Mouse (Mus musculus) layer of hippocampus, adult 11-12 months (tissue): ENCODE data around the gene Pygb.

Experiments used
- DNase-seq: peaks from one replicate; pipeline ENCODE4 v3.0.0; 2022; ENCODE audit warnings: low spot score

Pygb gene

DNA sequence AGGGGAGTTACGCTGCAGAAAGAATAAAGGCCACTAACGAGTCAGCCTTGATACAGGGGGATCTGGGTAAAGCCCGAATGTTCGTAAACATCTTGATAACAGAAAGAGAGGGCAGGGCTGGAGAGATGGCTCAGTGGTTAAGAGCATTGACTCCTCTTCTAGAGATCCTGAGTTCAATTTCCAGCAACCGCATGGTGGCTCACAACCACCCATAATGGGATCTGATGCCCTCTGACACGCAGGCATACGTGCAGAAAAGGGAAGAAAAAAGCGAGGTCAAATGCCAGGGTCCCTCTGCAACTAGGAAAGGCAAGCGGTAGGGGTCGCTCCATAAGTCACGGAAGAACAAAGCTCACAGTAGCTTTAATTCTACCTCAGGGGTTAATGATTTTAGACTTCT is 54.6 kb downstream of the Pygb start:
- DNase-seq, result no peak

DNA sequence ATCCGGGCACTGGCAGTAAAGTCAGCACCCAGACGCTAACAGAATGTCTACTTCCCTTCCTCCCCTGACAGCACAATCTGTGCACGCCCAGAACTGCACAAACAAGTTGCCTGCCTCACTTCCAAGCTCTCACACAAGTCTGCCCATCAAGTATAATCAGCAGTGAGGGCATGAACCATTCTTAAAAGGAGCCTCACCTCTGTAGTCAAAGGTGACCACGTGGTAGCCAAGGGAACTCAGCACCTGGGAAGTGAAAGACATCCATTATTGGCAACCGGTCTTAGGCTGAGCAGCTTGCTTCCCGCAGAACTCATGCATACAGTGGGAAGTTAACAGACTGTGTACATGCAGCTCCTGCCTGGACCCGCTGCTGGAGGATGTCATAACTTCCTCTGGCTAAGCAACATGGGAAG is 55.5 kb downstream of the Pygb start:
- peak; percentile 70 for DNase-seq

DNA sequence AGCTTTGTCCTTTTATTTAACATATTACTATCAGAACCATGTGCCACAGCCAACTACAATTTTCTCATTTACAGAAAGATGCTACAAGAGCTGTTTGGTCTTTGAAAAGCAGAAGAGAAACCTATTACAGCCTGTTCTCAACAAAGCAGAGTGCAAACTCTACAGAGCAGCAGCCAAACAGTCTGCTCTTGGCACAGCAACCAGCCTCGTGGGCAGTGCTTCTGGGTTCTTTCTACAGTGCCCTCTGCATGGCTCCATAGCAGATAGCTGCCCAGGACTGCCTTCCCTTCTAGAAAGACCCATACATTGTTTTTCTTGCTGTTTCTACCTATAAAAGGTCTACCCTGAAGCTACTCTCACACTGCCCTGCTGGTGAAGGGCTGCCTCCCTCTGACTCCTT is 58.3 kb downstream of the Pygb start:
- peak; percentile 82 for DNase-seq

DNA sequence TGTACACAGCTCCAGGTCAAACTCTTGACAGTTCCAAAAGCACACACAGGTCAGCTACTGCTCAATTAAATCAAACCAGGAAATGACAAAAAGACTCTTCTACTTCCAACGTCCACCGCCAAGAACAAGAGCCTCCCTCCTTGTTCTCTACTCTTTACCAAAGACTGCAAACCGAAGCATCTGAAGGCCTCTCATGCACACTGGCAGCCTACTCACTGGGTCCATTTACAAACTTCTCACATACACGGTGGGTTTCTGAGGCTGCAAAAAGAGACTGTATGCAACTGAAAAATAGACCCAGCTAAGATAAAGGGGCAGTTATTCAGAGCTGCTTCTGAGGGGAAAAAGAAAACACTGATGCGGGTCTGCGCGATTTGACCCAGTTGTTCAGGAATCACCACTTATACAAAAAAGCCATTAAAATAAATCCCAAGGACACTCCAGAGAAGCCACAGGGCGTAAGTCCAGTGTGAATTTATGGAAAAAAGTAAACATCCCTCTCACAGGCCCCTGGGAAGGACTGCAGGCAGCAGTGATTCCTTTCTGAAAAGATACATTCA is 61.0 kb downstream of the Pygb start:
- DNase-seq, result no peak

- no peak for DNase-seq
Observed at GRCm38 (mm10) chr2:150851251-150851650, 64.7 kb downstream of the Pygb start.

GRCm38 (mm10) chr2:150855186-150855585 is 68.7 kb downstream of the Pygb start:
- no peak for DNase-seq

- DNase-seq, result no peak
Observed at GRCm38 (mm10) chr2:150858724-150859487, 72.4 kb downstream of the Pygb start.

- DNase-seq, result no peak
Observed at GRCm38 (mm10) chr2:150859709-150860470, 73.4 kb downstream of the Pygb start.

DNA sequence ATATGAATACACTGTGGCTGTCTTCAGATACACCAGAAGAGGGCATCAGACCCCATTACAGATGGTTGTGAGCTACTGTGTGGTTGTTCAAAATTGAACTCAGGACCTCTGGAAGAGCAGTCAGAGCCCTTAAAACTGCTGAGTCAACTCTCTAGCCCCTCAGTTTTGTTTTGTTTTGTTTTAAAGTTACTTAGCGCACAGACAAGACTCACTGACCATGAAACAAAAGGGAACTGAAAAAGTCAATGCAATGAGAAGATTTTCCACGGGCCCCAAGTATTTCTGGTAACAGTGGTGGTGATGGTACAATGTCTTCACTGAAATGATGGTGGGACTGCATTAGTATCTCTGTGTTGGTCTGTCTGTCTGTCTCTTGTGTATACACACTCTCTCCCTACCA is 74.6 kb downstream of the Pygb start:
- DNase-seq, result no peak

DNA sequence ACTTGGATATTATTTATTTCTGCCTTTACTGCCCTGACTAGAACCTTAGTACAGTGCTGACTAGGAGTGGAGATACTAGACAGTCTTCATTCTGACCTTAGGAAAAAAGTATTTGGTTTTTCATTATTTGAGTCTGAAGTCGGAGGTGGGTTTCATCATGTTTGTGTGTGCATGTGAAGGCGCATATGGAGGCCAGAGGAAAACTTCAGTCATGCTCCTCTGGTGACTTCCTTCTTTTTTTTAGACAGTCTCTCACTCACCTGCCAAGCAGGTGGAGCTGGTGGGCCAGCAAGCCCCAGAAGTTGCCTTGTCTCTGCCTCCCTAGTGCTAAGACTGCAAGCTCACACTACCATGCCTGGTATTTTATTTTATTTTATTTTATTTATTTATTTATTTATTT is 80.5 kb downstream of the Pygb start:
- DNase-seq, result no peak

GRCm38 (mm10) chr2:150869446-150869845 is 82.9 kb downstream of the Pygb start:
- DNase-seq, result no peak

- DNase-seq, result no peak
Observed at GRCm38 (mm10) chr2:150874508-150874907, 88.0 kb downstream of the Pygb start.

GRCm38 (mm10) chr2:150875226-150875625 is 88.7 kb downstream of the Pygb start:
- DNase-seq, result no peak

DNA sequence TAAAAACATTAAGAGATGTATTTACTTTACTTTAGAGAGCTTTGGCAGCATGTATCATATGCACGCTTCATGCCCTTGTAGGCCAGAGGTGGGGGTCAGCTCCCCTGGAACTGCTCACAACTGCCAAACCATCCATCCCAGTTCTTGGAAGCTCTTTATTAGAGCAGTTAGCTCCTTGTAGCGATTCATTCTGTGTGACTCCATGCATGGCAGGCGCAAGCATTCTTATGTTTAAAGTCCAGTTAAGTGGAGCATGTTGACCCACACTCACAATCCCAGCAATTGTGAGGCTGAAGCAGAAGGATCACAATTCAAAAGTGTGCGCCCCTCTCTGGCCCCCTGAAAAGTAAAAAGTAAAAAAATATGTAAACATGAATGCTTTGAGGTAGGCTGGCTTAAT is 91.0 kb downstream of the Pygb start:
- DNase-seq, result no peak
